ENCODE assay signal across 27 mouse cellular contexts in genomic region chr2:33784721-33785120, GRCm38 (mm10).
DNase-seq lines count a peak whose midpoint lies in the region; ATAC-seq and TF ChIP-seq lines count a peak whose summit lies in the region.
"Had no signal": no experiment of that assay in that cellular context is flagged by ENCODE, and none has a peak within 500 bp of the region (broad histone marks: within the 10 kb centered on the region; RNA-seq: fewer than 3 reads in every experiment).

No protein-coding gene starts in this region.

- WGBS in forebrain, embryonic 12.5 days: 38% methylated on average over 1 of the region's 1 CpGs
- WGBS in forebrain, postnatal 0 days: 33% methylated on average over 1 of the region's 1 CpGs
- 50% methylated on average over 1 of the region's 1 CpGs for WGBS in hindbrain, embryonic 14.5 days
- WGBS in hindbrain, embryonic 16.5 days: 52% methylated on average over 1 of the region's 1 CpGs
- WGBS in forebrain, embryonic 14.5 days: 16% methylated on average over 1 of the region's 1 CpGs

- no peaks in the 10 kb centered on the region for H3K9me3 ChIP-seq in forebrain, embryonic 12.5 days
- no peaks in the 10 kb centered on the region for H3K9me3 ChIP-seq in forebrain, postnatal 0 days (ENCODE audit: low read length)
- no peaks in the 10 kb centered on the region for H3K9me3 ChIP-seq in hindbrain, embryonic 14.5 days (ENCODE audit: control insufficient read depth, low read length)
- H3K9me3 ChIP-seq in hindbrain, embryonic 16.5 days (ENCODE audit: control insufficient read depth, low read length): no peaks in the 10 kb centered on the region
- no peaks in the 10 kb centered on the region for H3K9me3 ChIP-seq in forebrain, embryonic 14.5 days (replicated peaks; ENCODE audit: control insufficient read depth, low read length)
- H3K9me3 ChIP-seq: embryonic facial prominence, embryonic 12.5 days; embryonic facial prominence, embryonic 15.5 days had no signal

- H3K4me1 ChIP-seq in forebrain, embryonic 12.5 days: peaks cover 67% of the 10 kb centered on the region
- H3K4me1 ChIP-seq in forebrain, postnatal 0 days (ENCODE audit: insufficient read depth): peaks cover 29% of the 10 kb centered on the region
- H3K4me1 ChIP-seq in hindbrain, embryonic 14.5 days (replicated peaks; ENCODE audit: control insufficient read depth, insufficient read depth, low read length): peaks cover 65% of the 10 kb centered on the region
- peaks cover 38% of the 10 kb centered on the region for H3K4me1 ChIP-seq in hindbrain, embryonic 16.5 days (ENCODE audit: control insufficient read depth, insufficient read depth, low read depth, low read length)
- H3K4me1 ChIP-seq in forebrain, embryonic 14.5 days (ENCODE audit: control insufficient read depth, insufficient read depth, low read length): peaks cover 62% of the 10 kb centered on the region

- no peak for DNase-seq in forebrain, postnatal 0 days
- DNase-seq in hindbrain, embryonic 14.5 days (ENCODE audit: low spot score): no peak
- peak; percentile 68 for DNase-seq in kidney, adult 9 months
- DNase-seq in kidney, adult 18-20 months: no peak
- no peak for DNase-seq in forebrain, embryonic 14.5 days (ENCODE audit: low spot score)
- DNase-seq: adrenal gland, postnatal 10 days; adrenal gland, postnatal 36 days; B cell, adult 2 months; cerebellum, adult 11 months; cerebellum, adult 2 months; cerebellum, postnatal 25 days; gastrocnemius, postnatal 10 days; gastrocnemius, postnatal 36 days; heart, adult 2 months; heart, postnatal 14 days; heart, postnatal 4 days had no signal

- no peak for ATAC-seq in forebrain, embryonic 12.5 days (ENCODE audit: low FRiP score)
- ATAC-seq in forebrain, postnatal 0 days: no peak
- no peak for ATAC-seq in hindbrain, embryonic 14.5 days (ENCODE audit: low FRiP score)
- no peak for ATAC-seq in hindbrain, embryonic 16.5 days
- no peak for ATAC-seq in forebrain, embryonic 14.5 days
- no peak for ATAC-seq in monocyte, adult 5-6 weeks (replicated peaks; ENCODE audit: insufficient number of reproducible peaks, low FRiP score, low TSS enrichment, poor library complexity, severe bottlenecking)
- ATAC-seq: inflammation-experienced regulatory T-cells, adult 6 months; intestine, embryonic 16.5 days; Patski had no signal

- no peak overlapping the region for H3K9ac ChIP-seq in forebrain, embryonic 12.5 days
- H3K9ac ChIP-seq in forebrain, postnatal 0 days: no peak overlapping the region
- H3K9ac ChIP-seq in hindbrain, embryonic 14.5 days: no peak overlapping the region
- H3K9ac ChIP-seq in hindbrain, embryonic 16.5 days (ENCODE audit: low read depth, low read length): no peak overlapping the region
- no peak overlapping the region for H3K9ac ChIP-seq in forebrain, embryonic 14.5 days (ENCODE audit: low read length)
- H3K9ac ChIP-seq: embryonic facial prominence, embryonic 12.5 days; embryonic facial prominence, embryonic 15.5 days; heart, embryonic 13.5 days had no signal

- peak overlapping the region; percentile 37 for H3K27ac ChIP-seq in forebrain, embryonic 12.5 days
- H3K27ac ChIP-seq in forebrain, postnatal 0 days (ENCODE audit: low read depth, low read length): no peak overlapping the region
- H3K27ac ChIP-seq in hindbrain, embryonic 14.5 days: peak overlapping the region; percentile 45
- no peak overlapping the region for H3K27ac ChIP-seq in hindbrain, embryonic 16.5 days (ENCODE audit: low read depth, low read length)
- peak overlapping the region; percentile 59; the same call in 1 of the 2 replicates for H3K27ac ChIP-seq in forebrain, embryonic 14.5 days (ENCODE audit: low read depth, low read length)
- H3K27ac ChIP-seq: embryonic facial prominence, embryonic 12.5 days; heart, adult 2 months; heart, embryonic 10.5 days; heart, embryonic 13.5 days had no signal

- H3K4me3 ChIP-seq in forebrain, embryonic 12.5 days (replicated peaks): no peak overlapping the region
- no peak overlapping the region for H3K4me3 ChIP-seq in forebrain, postnatal 0 days (ENCODE audit: low read depth, low read length)
- no peak overlapping the region for H3K4me3 ChIP-seq in hindbrain, embryonic 14.5 days (replicated peaks; ENCODE audit: low read length)
- no peak overlapping the region for H3K4me3 ChIP-seq in hindbrain, embryonic 16.5 days (ENCODE audit: low read length)
- no peak overlapping the region for H3K4me3 ChIP-seq in forebrain, embryonic 14.5 days (ENCODE audit: low read depth, low read length)
- H3K4me3 ChIP-seq: embryonic facial prominence, embryonic 12.5 days; embryonic facial prominence, embryonic 15.5 days; heart, adult 2 months; heart, embryonic 10.5 days; heart, embryonic 13.5 days had no signal

- H3K4me2 ChIP-seq in forebrain, embryonic 12.5 days: no peak overlapping the region
- H3K4me2 ChIP-seq in forebrain, postnatal 0 days (ENCODE audit: low read depth): no peak overlapping the region
- H3K4me2 ChIP-seq in hindbrain, embryonic 14.5 days (replicated peaks): no peak overlapping the region
- H3K4me2 ChIP-seq in hindbrain, embryonic 16.5 days (ENCODE audit: low read length): no peak overlapping the region
- no peak overlapping the region for H3K4me2 ChIP-seq in forebrain, embryonic 14.5 days (ENCODE audit: low read length)
- H3K4me2 ChIP-seq: embryonic facial prominence, embryonic 12.5 days; embryonic facial prominence, embryonic 15.5 days; heart, embryonic 13.5 days had no signal

- peaks cover 5% of the 10 kb centered on the region for H3K36me3 ChIP-seq in forebrain, embryonic 12.5 days (replicated peaks)
- no peaks in the 10 kb centered on the region for H3K36me3 ChIP-seq in forebrain, postnatal 0 days (ENCODE audit: insufficient read depth)
- 0 out of 2 replicates have a peak, but pooled peaks cover 2% of the 10 kb centered on the region for H3K36me3 ChIP-seq in hindbrain, embryonic 14.5 days (replicated peaks; ENCODE audit: control insufficient read depth, insufficient read depth)
- no peaks in the 10 kb centered on the region for H3K36me3 ChIP-seq in hindbrain, embryonic 16.5 days (ENCODE audit: control insufficient read depth, insufficient read depth, low read length)
- H3K36me3 ChIP-seq in forebrain, embryonic 14.5 days (ENCODE audit: control insufficient read depth, insufficient read depth, low read length): no peaks in the 10 kb centered on the region

- no peak for TF ChIP-seq CTCF in forebrain, postnatal 0 days (IDR thresholded peaks at IDR 0.05; ENCODE audit: low read depth)

- peaks cover 18% of the 10 kb centered on the region for H3K27me3 ChIP-seq in forebrain, embryonic 12.5 days
- no peaks in the 10 kb centered on the region for H3K27me3 ChIP-seq in forebrain, postnatal 0 days (ENCODE audit: insufficient read depth, low read length)
- H3K27me3 ChIP-seq in hindbrain, embryonic 14.5 days (ENCODE audit: control insufficient read depth, insufficient read depth, low read length): no peaks in the 10 kb centered on the region
- H3K27me3 ChIP-seq in hindbrain, embryonic 16.5 days (replicated peaks; ENCODE audit: control insufficient read depth, insufficient read depth, low read length): no peaks in the 10 kb centered on the region
- no peaks in the 10 kb centered on the region for H3K27me3 ChIP-seq in forebrain, embryonic 14.5 days (replicated peaks; ENCODE audit: control insufficient read depth, insufficient read depth, low read length)
- H3K27me3 ChIP-seq: CH12.LX; embryonic facial prominence, embryonic 12.5 days; embryonic facial prominence, embryonic 15.5 days; heart, embryonic 13.5 days; Patski had no signal

Comparison
In these comparisons a context has a peak if more than half of its experiments do, and no peak if none do; other contexts are left out.
1. H3K27ac ChIP-seq: peak in forebrain, embryonic 12.5 days (single experiment), hindbrain, embryonic 14.5 days (single experiment) and forebrain, embryonic 14.5 days (single experiment); none in forebrain, postnatal 0 days (single experiment) and hindbrain, embryonic 16.5 days (single experiment).